ENCODE assay signal across 31 mouse cellular contexts in genomic region chr13:24778706-24779380, GRCm38 (mm10). TPM values are rescaled to one million over a fixed set of nuclear protein-coding genes. Genes with fewer than 3 reads are reported as not detected.
DNase-seq lines count a peak whose midpoint lies in the region; ATAC-seq and TF ChIP-seq lines count a peak whose summit lies in the region.
"Had no signal": no experiment of that assay in that cellular context is flagged by ENCODE, and none has a peak within 500 bp of the region (broad histone marks: within the 10 kb centered on the region; RNA-seq: fewer than 3 reads in every experiment).

No protein-coding gene starts in this region.

- H3K9me3 ChIP-seq in heart, embryonic 13.5 days = no peaks in the 10 kb centered on the region
- no peaks in the 10 kb centered on the region for H3K9me3 ChIP-seq in midbrain, embryonic 15.5 days
- H3K9me3 ChIP-seq in forebrain, embryonic 10.5 days = no peaks in the 10 kb centered on the region
- H3K9me3 ChIP-seq: G1E; hindbrain, embryonic 15.5 days; limb, embryonic 15.5 days had no signal

- no peak for ATAC-seq in heart, embryonic 13.5 days (ENCODE audit: extremely low read depth, insufficient number of reproducible peaks, low FRiP score, low TSS enrichment)
- no peak for ATAC-seq in midbrain, embryonic 15.5 days (replicated peaks)
- ATAC-seq: forebrain, postnatal 0 days; intestine, postnatal 0 days; liver, postnatal 0 days; midbrain, embryonic 16.5 days had no signal

- intact Hi-C loops in heart, postnatal 25 days (cut with DNase I) = loop anchor here (5.0 kb wide), 1 partner anchor 297 kb away; no protein-coding TSS in a partner anchor

- no peak for TF ChIP-seq CTCF in C2C12 (IDR thresholded peaks at IDR 0.05; ENCODE audit: control insufficient read depth, insufficient read depth, insufficient read length)

- H3K36me3 ChIP-seq in heart, embryonic 13.5 days = no peaks in the 10 kb centered on the region
- H3K36me3 ChIP-seq in C2C12 (ENCODE audit: control insufficient read depth, insufficient read depth) (no peaks in the 10 kb centered on the region), macrophage (ENCODE audit: inconsistent target) (no peaks in the 10 kb centered on the region)
- no peaks in the 10 kb centered on the region for H3K36me3 ChIP-seq in midbrain, embryonic 15.5 days (replicated peaks)
- H3K36me3 ChIP-seq in forebrain, embryonic 10.5 days (replicated peaks) = no peaks in the 10 kb centered on the region
- H3K36me3 ChIP-seq: G1E; hindbrain, embryonic 15.5 days; limb, embryonic 15.5 days had no signal

- no peaks in the 10 kb centered on the region for H3K27me3 ChIP-seq in heart, embryonic 13.5 days (replicated peaks)
- no peaks in the 10 kb centered on the region for H3K27me3 ChIP-seq in C2C12 (ENCODE audit: control insufficient read depth, insufficient read depth, insufficient read length)
- no peaks in the 10 kb centered on the region for H3K27me3 ChIP-seq in midbrain, embryonic 15.5 days (replicated peaks)
- no peaks in the 10 kb centered on the region for H3K27me3 ChIP-seq in forebrain, embryonic 10.5 days (ENCODE audit: poor library complexity, severe bottlenecking)
- H3K27me3 ChIP-seq: hindbrain, embryonic 15.5 days; limb, embryonic 15.5 days had no signal

- H3K4me3 ChIP-seq in heart, embryonic 13.5 days = no peak overlapping the region
- no peak overlapping the region for H3K4me3 ChIP-seq in C2C12 (ENCODE audit: insufficient read depth, poor library complexity, severe bottlenecking)
- no peak overlapping the region for H3K4me3 ChIP-seq in macrophage (ENCODE audit: inconsistent target)
- H3K4me3 ChIP-seq in midbrain, embryonic 15.5 days = no peak overlapping the region
- H3K4me3 ChIP-seq in forebrain, embryonic 10.5 days = no peak overlapping the region
- H3K4me3 ChIP-seq: hindbrain, embryonic 15.5 days; limb, embryonic 15.5 days had no signal

- H3K79me2 ChIP-seq in C2C12 (ENCODE audit: control insufficient read depth, insufficient read depth) = no peaks in the 10 kb centered on the region
- H3K79me2 ChIP-seq in macrophage (ENCODE audit: inconsistent target) = no peaks in the 10 kb centered on the region

- no peak for DNase-seq in heart, postnatal 25 days (ENCODE audit: low spot score)
- peak; percentile 56 for DNase-seq in T-cell, adult 2 months (ENCODE audit: low spot score)
- DNase-seq in ovary, postnatal 10 days (ENCODE audit: low spot score) = no peak
- DNase-seq in forebrain, embryonic 10.5 days (ENCODE audit: extremely low spot score, low spot score) = no peak
- DNase-seq: B cell, adult 2 months; cerebellum, adult 11 months; cerebellum, postnatal 14 days; embryo, embryonic 11 days; forebrain, postnatal 0 days; heart, postnatal 4 days; liver, postnatal 0 days; lung, postnatal 14 days had no signal

- peaks cover 8% of the 10 kb centered on the region for H3K4me1 ChIP-seq in heart, embryonic 13.5 days
- no peaks in the 10 kb centered on the region for H3K4me1 ChIP-seq in midbrain, embryonic 15.5 days
- no peaks in the 10 kb centered on the region for H3K4me1 ChIP-seq in forebrain, embryonic 10.5 days
- H3K4me1 ChIP-seq: hindbrain, embryonic 15.5 days had no signal

- H3K27ac ChIP-seq in heart, embryonic 13.5 days (replicated peaks) = peak overlapping the region; percentile 42; the same call in 1 of the 2 replicates
- peak overlapping the region; percentile 65 for H3K27ac ChIP-seq in macrophage
- H3K27ac ChIP-seq in midbrain, embryonic 15.5 days = no peak overlapping the region
- H3K27ac ChIP-seq in forebrain, embryonic 10.5 days = no peak overlapping the region
- H3K27ac ChIP-seq: hindbrain, embryonic 15.5 days; limb, embryonic 15.5 days had no signal

- no peaks in the 10 kb centered on the region for H3K79me3 ChIP-seq in C2C12 (ENCODE audit: low read depth)

- H3ac ChIP-seq in C2C12 (ENCODE audit: control insufficient read depth, insufficient read length, low read depth) = no peak overlapping the region

- H3K9ac ChIP-seq in heart, embryonic 13.5 days = no peak overlapping the region
- H3K9ac ChIP-seq in midbrain, embryonic 15.5 days = no peak overlapping the region
- H3K9ac ChIP-seq: forebrain, postnatal 0 days; hindbrain, embryonic 15.5 days; limb, embryonic 15.5 days; liver, postnatal 0 days had no signal

- WGBS in heart, embryonic 13.5 days = 68% methylated on average over 8 of the region's 8 CpGs
- 59% methylated on average over 8 of the region's 8 CpGs for WGBS in macrophage (ENCODE audit: missing documents)
- WGBS in midbrain, embryonic 15.5 days = 89% methylated on average over 8 of the region's 8 CpGs
- 85% methylated on average over 8 of the region's 8 CpGs for WGBS in forebrain, embryonic 10.5 days

- no peak overlapping the region for H3K4me2 ChIP-seq in heart, embryonic 13.5 days
- H3K4me2 ChIP-seq in midbrain, embryonic 15.5 days = no peak overlapping the region
- H3K4me2 ChIP-seq: hindbrain, embryonic 15.5 days; limb, embryonic 15.5 days had no signal

TF ChIP-seq in C2C12, 6 proteins besides CTCF, POLR2A, EP300 and RAD21:
- TF ChIP-seq MYOG (IDR thresholded peaks at IDR 0.05; ENCODE audit: control insufficient read depth, extremely low read depth, insufficient read length) = no peak
- peak; percentile 51 for TF ChIP-seq CEBPB (IDR thresholded peaks at IDR 0.05; ENCODE audit: low read depth)
- TF ChIP-seq MYOD1 (IDR thresholded peaks at IDR 0.05; ENCODE audit: control insufficient read depth, insufficient read length, low read depth) = no peak

RNA-seq across cellular contexts. Expression of gene Gmnn, which starts 17.1 kb away (rescaled TPM):
- polyA plus RNA-seq in heart, embryonic 13.5 days (2015; fragmentation: Nextera tagmentation; extraction: Ambion mirVana) = 102 and 119 TPM in 2 replicates
- 10 to 100 TPM; 38.7 to 42.9 TPM for total RNA-seq in heart, postnatal 25 days (2021)
- 45.7 TPM for polyA plus RNA-seq in C2C12 (2012; fragmentation: generic; extraction: Trizol)
- 10 to 100 TPM in 8 of 26 experiments, 1 to 10 TPM in 17, under 1 TPM in 1; 0.90 to 22.3 (median 5.3) TPM for total RNA-seq in macrophage (2018; cell fraction: chromatin; rRNA removed)
- 10 to 100 TPM in 25 of 26 experiments, 1 to 10 TPM in 1; 8.1 to 30.0 (median 21.3) TPM for total RNA-seq in macrophage (2018; cell fraction: cytosol; rRNA removed)
- total RNA-seq in macrophage (2018; cell fraction: nucleus; rRNA removed) = 10 to 100 TPM in 7 of 26 experiments, 1 to 10 TPM in 19; 1.8 to 37.5 (median 8.4) TPM
- polyA plus RNA-seq in macrophage (2018) = 31.4 to 90.9 TPM (median 48.0 TPM) in 3 replicates
- 14.6 and 17.2 TPM in 2 replicates for polyA plus RNA-seq in midbrain, embryonic 15.5 days (2015; fragmentation: Nextera tagmentation; extraction: Ambion mirVana)
- 208 TPM in 2 replicates for polyA plus RNA-seq in forebrain, embryonic 10.5 days (2016; fragmentation: Nextera tagmentation; extraction: Ambion mirVana)

RNA-seq across cellular contexts. Expression of gene BC005537, which starts 22.6 kb away (rescaled TPM):
- polyA plus RNA-seq in heart, embryonic 13.5 days (2015; fragmentation: Nextera tagmentation; extraction: Ambion mirVana) = 8.5 and 10.5 TPM in 2 replicates
- 100 to 1,000 TPM; 120 to 132 TPM for total RNA-seq in heart, postnatal 25 days (2021)
- 28.3 TPM for polyA plus RNA-seq in C2C12 (2012; fragmentation: generic; extraction: Trizol)
- total RNA-seq in macrophage (2018; cell fraction: chromatin; rRNA removed) = 100 to 1,000 TPM; 204 to 959 (median 558) TPM
- total RNA-seq in macrophage (2018; cell fraction: cytosol; rRNA removed) = 100 to 1,000 TPM; 258 to 483 (median 379) TPM
- total RNA-seq in macrophage (2018; cell fraction: nucleus; rRNA removed) = 1,000 to 10,000 TPM in 12 of 26 experiments, 100 to 1,000 TPM in 14; 438 to 1,569 (median 919) TPM
- 285 to 668 TPM (median 308 TPM) in 3 replicates for polyA plus RNA-seq in macrophage (2018)
- polyA plus RNA-seq in midbrain, embryonic 15.5 days (2015; fragmentation: Nextera tagmentation; extraction: Ambion mirVana) = 24.2 and 25.0 TPM in 2 replicates
- polyA plus RNA-seq in forebrain, embryonic 10.5 days (2016; fragmentation: Nextera tagmentation; extraction: Ambion mirVana) = 11.4 TPM in 2 replicates

RNA-seq across cellular contexts. Expression of gene Armh2, which starts 37.8 kb away (rescaled TPM):
- not detected in 2 replicates for polyA plus RNA-seq in heart, embryonic 13.5 days (2015; fragmentation: Nextera tagmentation; extraction: Ambion mirVana)
- total RNA-seq in heart, postnatal 25 days (2021) = not detected
- polyA plus RNA-seq in C2C12 (2012; fragmentation: generic; extraction: Trizol) (not detected), macrophage (2018) (not detected in 3 replicates)
- not detected for total RNA-seq in macrophage (2018; cell fraction: chromatin; rRNA removed)
- not detected for total RNA-seq in macrophage (2018; cell fraction: cytosol; rRNA removed)
- not detected for total RNA-seq in macrophage (2018; cell fraction: nucleus; rRNA removed)
- polyA plus RNA-seq in midbrain, embryonic 15.5 days (2015; fragmentation: Nextera tagmentation; extraction: Ambion mirVana) = 0.19 TPM in 1 of 2 replicates, not detected in the other
- polyA plus RNA-seq in forebrain, embryonic 10.5 days (2016; fragmentation: Nextera tagmentation; extraction: Ambion mirVana) = 0.18 and 0.22 TPM in 2 replicates
- total RNA-seq: adrenal gland, adult 18-20 months; gastrocnemius, postnatal 4 days; heart, postnatal 4 days; layer of hippocampus, adult 8-10 months; left cerebral cortex, adult 18-20 months; left cerebral cortex, postnatal 36 days had no signal
- polyA plus RNA-seq: embryonic facial prominence, embryonic 14.5 days; forebrain, postnatal 0 days; G1E; heart, embryonic 14.5 days; hindbrain, embryonic 15.5 days; intestine, postnatal 0 days; kidney, embryonic 16.5 days; limb, embryonic 15.5 days; liver, postnatal 0 days; midbrain, embryonic 16.5 days; neural tube, embryonic 11.5 days; stomach, embryonic 14.5 days had no signal

RNA-seq across cellular contexts. Expression of gene Acot13, which starts 52.5 kb away (rescaled TPM):
- 210 and 242 TPM in 2 replicates for polyA plus RNA-seq in heart, embryonic 13.5 days (2015; fragmentation: Nextera tagmentation; extraction: Ambion mirVana)
- 100 to 1,000 TPM; 422 to 431 TPM for total RNA-seq in heart, postnatal 25 days (2021)
- polyA plus RNA-seq in C2C12 (2012; fragmentation: generic; extraction: Trizol) = 44.4 TPM
- 10 to 100 TPM in 2 of 26 experiments, 1 to 10 TPM in 15, not detected in 9; 1.6 to 14.0 (median 2.5) TPM for total RNA-seq in macrophage (2018; cell fraction: chromatin; rRNA removed)
- 10 to 100 TPM; 41.6 to 97.9 (median 63.3) TPM for total RNA-seq in macrophage (2018; cell fraction: cytosol; rRNA removed)
- total RNA-seq in macrophage (2018; cell fraction: nucleus; rRNA removed) = 10 to 100 TPM in 16 of 26 experiments, 1 to 10 TPM in 10; 2.5 to 23.4 (median 12.0) TPM
- 55.9 to 94.5 TPM (median 88.0 TPM) in 3 replicates for polyA plus RNA-seq in macrophage (2018)
- 43.5 and 49.2 TPM in 2 replicates for polyA plus RNA-seq in midbrain, embryonic 15.5 days (2015; fragmentation: Nextera tagmentation; extraction: Ambion mirVana)
- 61.7 TPM in 2 replicates for polyA plus RNA-seq in forebrain, embryonic 10.5 days (2016; fragmentation: Nextera tagmentation; extraction: Ambion mirVana)

RNA-seq across cellular contexts. Expression of gene Tdp2, which starts 52.6 kb away (rescaled TPM):
- polyA plus RNA-seq in heart, embryonic 13.5 days (2015; fragmentation: Nextera tagmentation; extraction: Ambion mirVana) = 30.4 and 34.0 TPM in 2 replicates
- 10 to 100 TPM; 12.9 to 15.5 TPM for total RNA-seq in heart, postnatal 25 days (2021)
- polyA plus RNA-seq in C2C12 (2012; fragmentation: generic; extraction: Trizol) = 10.5 TPM
- total RNA-seq in macrophage (2018; cell fraction: chromatin; rRNA removed) = 10 to 100 TPM in 23 of 26 experiments, 1 to 10 TPM in 3; 6.8 to 64.5 (median 26.5) TPM
- total RNA-seq in macrophage (2018; cell fraction: cytosol; rRNA removed) = 10 to 100 TPM in 16 of 26 experiments, 1 to 10 TPM in 10; 3.7 to 15.0 (median 11.3) TPM
- total RNA-seq in macrophage (2018; cell fraction: nucleus; rRNA removed) = 10 to 100 TPM in 25 of 26 experiments, 1 to 10 TPM in 1; 9.4 to 57.6 (median 19.4) TPM
- polyA plus RNA-seq in macrophage (2018) = 15.5 to 19.5 TPM (median 17.7 TPM) in 3 replicates
- 28.7 and 33.2 TPM in 2 replicates for polyA plus RNA-seq in midbrain, embryonic 15.5 days (2015; fragmentation: Nextera tagmentation; extraction: Ambion mirVana)
- polyA plus RNA-seq in forebrain, embryonic 10.5 days (2016; fragmentation: Nextera tagmentation; extraction: Ambion mirVana) = 80.2 and 82.4 TPM in 2 replicates

Comparison
In these comparisons a context has a peak if more than half of its experiments do, and no peak if none do; other contexts are left out.
1. H3K27ac ChIP-seq: peak in heart, embryonic 13.5 days (single experiment) and macrophage (single experiment); none in midbrain, embryonic 15.5 days (single experiment) and forebrain, embryonic 10.5 days (single experiment).